Mouse (Mus musculus): Measurements from ENCODE around the gene Tmem218. TPM values are rescaled to one million over a fixed set of nuclear protein-coding genes. Genes with fewer than 3 reads are reported as not detected.

Tmem218 gene
- polyA plus RNA-seq (2012; ENCODE audit: low replicate concordance), result 0.27 and 0.38 TPM in 2 replicates

GRCm38 (mm10) chr9:37207929-37208411, at the start of gene Tmem218:
Gene Tmem218, plus strand, starts transcription at chr9:37208223.

GRCm38 (mm10) chr9:37255149-37255888, 47.3 kb downstream of the Tmem218 start, which contains the start of gene Slc37a2:
Gene Slc37a2, minus strand, starts transcription at chr9:37255738.

Other genes with a start within 250 kb of the Tmem218 start
- 0.51 TPM in 1 of 2 replicates, not detected in the other for gene Pknox2, start 60.8 kb upstream of the Tmem218 start, polyA plus RNA-seq (2012; ENCODE audit: low replicate concordance)
- 0.54 and 1.0 TPM in 2 replicates for gene Slc37a2, start 47.5 kb downstream of the Tmem218 start, polyA plus RNA-seq (2012; ENCODE audit: low replicate concordance)
- gene Ccdc15, start 140.2 kb downstream of the Tmem218 start, polyA plus RNA-seq (2012; ENCODE audit: low replicate concordance), result 30.5 and 34.8 TPM in 2 replicates
- gene Hepacam, start 159.1 kb downstream of the Tmem218 start, polyA plus RNA-seq (2012; ENCODE audit: low replicate concordance), result 0.05 TPM in 1 of 2 replicates, not detected in the other
- 1.2 and 4.0 TPM in 2 replicates for gene Robo4, start 193.7 kb downstream of the Tmem218 start, polyA plus RNA-seq (2012; ENCODE audit: low replicate concordance)
- 0.65 and 1.5 TPM in 2 replicates for gene Robo3, start 225.0 kb downstream of the Tmem218 start, polyA plus RNA-seq (2012; ENCODE audit: low replicate concordance)